Mouse (Mus musculus): Measurements from ENCODE around the gene Dock7. TPM values are rescaled to one million over a fixed set of nuclear protein-coding genes. Genes with fewer than 3 reads are reported as not detected.
A peak's percentile ranks its signal among the peaks of the same experiment; 100 is the strongest.

The Dock7 gene
- polyA plus RNA-seq, 1 experiment from 2014 or later = 38.9 TPM

GRCm38 (mm10) chr4:99064524-99064923 lies 56.2 kb downstream of the Dock7 start:
- Histone ChIP-seq H3K4me2 (ENCODE audit: low read length) (no peak overlapping the region), H3K9me3 (replicated peaks; ENCODE audit: low read length) (no peaks in the 10 kb centered on the region), H3K4me3 (replicated peaks; ENCODE audit: low read depth, low read length) (no peak overlapping the region), H3K27ac (no peak overlapping the region), H3K27me3 (ENCODE audit: insufficient read depth, low read length) (no peaks in the 10 kb centered on the region), H3K4me1 (replicated peaks; ENCODE audit: insufficient read depth, low read length) (no peaks in the 10 kb centered on the region), H3K36me3 (ENCODE audit: insufficient read depth, low read length) (peaks cover 6% of the 10 kb centered on the region; the same call in 1 of the 2 replicates), H3K9ac (ENCODE audit: low read depth, low read length) (no peak overlapping the region)
- DNase-seq (ENCODE audit: low spot score) = peak; percentile 59
- no peak for TF ChIP-seq CTCF (IDR thresholded peaks at IDR 0.05; ENCODE audit: low read depth)
- WGBS = 15% methylated on average over 5 of the region's 5 CpGs
- peak; percentile 75; the same call in 1 of the 2 replicates for ATAC-seq (replicated peaks; ENCODE audit: low FRiP score, low read depth)

- Histone ChIP-seq H3K36me3 (ENCODE audit: insufficient read depth, low read length) (0 out of 2 replicates have a peak, but pooled peaks cover 13% of the 10 kb centered on the region), H3K4me2 (ENCODE audit: low read length) (no peak overlapping the region), H3K27ac (no peak overlapping the region), H3K9me3 (replicated peaks; ENCODE audit: low read length) (no peaks in the 10 kb centered on the region), H3K9ac (ENCODE audit: low read depth, low read length) (no peak overlapping the region), H3K4me1 (replicated peaks; ENCODE audit: insufficient read depth, low read length) (no peaks in the 10 kb centered on the region), H3K4me3 (replicated peaks; ENCODE audit: low read depth, low read length) (no peak overlapping the region), H3K27me3 (ENCODE audit: insufficient read depth, low read length) (no peaks in the 10 kb centered on the region)
- 85% methylated on average over 2 of the region's 2 CpGs for WGBS
- ATAC-seq (replicated peaks; ENCODE audit: low FRiP score, low read depth) (no peak), DNase-seq (ENCODE audit: low spot score) (no peak)
- TF ChIP-seq CTCF (IDR thresholded peaks at IDR 0.05; ENCODE audit: low read depth) = no peak
Observed at GRCm38 (mm10) chr4:99048581-99048980, 72.1 kb downstream of the Dock7 start.

- H3K4me1 ChIP-seq (replicated peaks; ENCODE audit: insufficient read depth, low read length) = no peaks in the 10 kb centered on the region
- H3K27me3 ChIP-seq (ENCODE audit: insufficient read depth, low read length) = no peaks in the 10 kb centered on the region
- TF ChIP-seq CTCF (IDR thresholded peaks at IDR 0.05; ENCODE audit: low read depth) = no peak
- H3K9me3 ChIP-seq (replicated peaks; ENCODE audit: low read length) = no peaks in the 10 kb centered on the region
- DNase-seq (ENCODE audit: low spot score) (no peak), ATAC-seq (replicated peaks; ENCODE audit: low FRiP score, low read depth) (no peak)
- no peak overlapping the region for H3K27ac ChIP-seq
- no peak overlapping the region for H3K9ac ChIP-seq (ENCODE audit: low read depth, low read length)
- 74% methylated on average over 3 of the region's 3 CpGs for WGBS
- peaks cover 17% of the 10 kb centered on the region; the same call in 1 of the 2 replicates for H3K36me3 ChIP-seq (ENCODE audit: insufficient read depth, low read length)
- H3K4me2 ChIP-seq (ENCODE audit: low read length) = no peak overlapping the region
- no peak overlapping the region for H3K4me3 ChIP-seq (replicated peaks; ENCODE audit: low read depth, low read length)
Observed at GRCm38 (mm10) chr4:99046471-99046870, 74.2 kb downstream of the Dock7 start.

- 80% methylated on average over 3 of the region's 3 CpGs for WGBS
- TF ChIP-seq CTCF (IDR thresholded peaks at IDR 0.05; ENCODE audit: low read depth) = no peak
- H3K36me3 ChIP-seq (ENCODE audit: insufficient read depth, low read length) = peaks cover 13% of the 10 kb centered on the region; the same call in 1 of the 2 replicates
- H3K9ac ChIP-seq (ENCODE audit: low read depth, low read length) = no peak overlapping the region
- no peak for DNase-seq (ENCODE audit: low spot score)
- no peak overlapping the region for H3K27ac ChIP-seq
- H3K4me1 ChIP-seq (replicated peaks; ENCODE audit: insufficient read depth, low read length) = no peaks in the 10 kb centered on the region
- H3K4me2 ChIP-seq (ENCODE audit: low read length) = no peak overlapping the region
- no peak for ATAC-seq (replicated peaks; ENCODE audit: low FRiP score, low read depth)
- H3K4me3 ChIP-seq (replicated peaks; ENCODE audit: low read depth, low read length) = no peak overlapping the region
- no peaks in the 10 kb centered on the region for H3K9me3 ChIP-seq (replicated peaks; ENCODE audit: low read length)
- no peaks in the 10 kb centered on the region for H3K27me3 ChIP-seq (ENCODE audit: insufficient read depth, low read length)
Observed at GRCm38 (mm10) chr4:99044854-99045253, 75.9 kb downstream of the Dock7 start.

- no peak overlapping the region for H3K4me3 ChIP-seq (replicated peaks; ENCODE audit: low read depth, low read length)
- H3K4me1 ChIP-seq (replicated peaks; ENCODE audit: insufficient read depth, low read length) = no peaks in the 10 kb centered on the region; the same call in 1 of the 2 replicates
- H3K27me3 ChIP-seq (ENCODE audit: insufficient read depth, low read length) = no peaks in the 10 kb centered on the region
- 60% methylated on average over 4 of the region's 4 CpGs for WGBS
- no peaks in the 10 kb centered on the region for H3K36me3 ChIP-seq (ENCODE audit: insufficient read depth, low read length)
- no peak for TF ChIP-seq CTCF (IDR thresholded peaks at IDR 0.05; ENCODE audit: low read depth)
- no peak for DNase-seq (ENCODE audit: low spot score)
- H3K27ac ChIP-seq = no peak overlapping the region
- H3K9ac ChIP-seq (ENCODE audit: low read depth, low read length) = no peak overlapping the region
- no peak for ATAC-seq (replicated peaks; ENCODE audit: low FRiP score, low read depth)
- no peaks in the 10 kb centered on the region for H3K9me3 ChIP-seq (replicated peaks; ENCODE audit: low read length)
- no peak overlapping the region for H3K4me2 ChIP-seq (ENCODE audit: low read length)
Observed at GRCm38 (mm10) chr4:99032921-99033320, 87.8 kb downstream of the Dock7 start.

GRCm38 (mm10) chr4:99030686-99031085 lies 90.0 kb downstream of the Dock7 start, which contains the start of gene Angptl3:
Angptl3 (plus strand) TSS chr4:99030954.
- H3K9ac ChIP-seq (ENCODE audit: low read depth, low read length) = no peak within 1 kb of the TSS
- no peak for DNase-seq (ENCODE audit: low spot score)
- no peak within 1 kb of the TSS for H3K4me2 ChIP-seq (ENCODE audit: low read length)
- no peak for ATAC-seq (replicated peaks; ENCODE audit: low FRiP score, low read depth)
- no peaks in the 10 kb centered on the region for H3K36me3 ChIP-seq (ENCODE audit: insufficient read depth, low read length)
- TF ChIP-seq CTCF (IDR thresholded peaks at IDR 0.05; ENCODE audit: low read depth) = no peak
- H3K27ac ChIP-seq = no peak within 1 kb of the TSS
- H3K27me3 ChIP-seq (ENCODE audit: insufficient read depth, low read length) = no peaks in the 10 kb centered on the region
- 44% methylated on average over 2 of the region's 2 CpGs for WGBS
- no peaks in the 10 kb centered on the region for H3K9me3 ChIP-seq (replicated peaks; ENCODE audit: low read length)
- no peaks in the 10 kb centered on the region; the same call in 1 of the 2 replicates for H3K4me1 ChIP-seq (replicated peaks; ENCODE audit: insufficient read depth, low read length)
- H3K4me3 ChIP-seq (replicated peaks; ENCODE audit: low read depth, low read length) = no peak within 1 kb of the TSS

GRCm38 (mm10) chr4:99028377-99028776 lies 92.3 kb downstream of the Dock7 start:
- no peaks in the 10 kb centered on the region; the same call in 1 of the 2 replicates for H3K4me1 ChIP-seq (replicated peaks; ENCODE audit: insufficient read depth, low read length)
- no peaks in the 10 kb centered on the region for H3K9me3 ChIP-seq (replicated peaks; ENCODE audit: low read length)
- H3K27ac ChIP-seq = no peak overlapping the region
- H3K9ac ChIP-seq (ENCODE audit: low read depth, low read length) = no peak overlapping the region
- WGBS = 91% methylated on average over 5 of the region's 5 CpGs
- H3K36me3 ChIP-seq (ENCODE audit: insufficient read depth, low read length) = no peaks in the 10 kb centered on the region
- no peak for TF ChIP-seq CTCF (IDR thresholded peaks at IDR 0.05; ENCODE audit: low read depth)
- no peak overlapping the region for H3K4me3 ChIP-seq (replicated peaks; ENCODE audit: low read depth, low read length)
- H3K4me2 ChIP-seq (ENCODE audit: low read length) = no peak overlapping the region
- ATAC-seq (replicated peaks; ENCODE audit: low FRiP score, low read depth) = no peak
- no peak for DNase-seq (ENCODE audit: low spot score)
- no peaks in the 10 kb centered on the region for H3K27me3 ChIP-seq (ENCODE audit: insufficient read depth, low read length)
